Mouse (Mus musculus) embryo, embryonic 10 days (tissue): ENCODE results near the gene Tsc1.

ENCODE experiments used
- DNase-seq: peaks from one replicate; pipeline ENCODE4 v3.0.0-alpha.2; 2015; ENCODE audit warnings: low spot score

Gene Tsc1

GRCm38 (mm10) chr2:28650526-28650925 is 9.5 kb downstream of the Tsc1 start:
- no peak for DNase-seq

- no peak for DNase-seq
Observed at GRCm38 (mm10) chr2:28653351-28653750, 12.3 kb downstream of the Tsc1 start.

- DNase-seq = peak; percentile 34
Observed at GRCm38 (mm10) chr2:28654295-28654694, 13.3 kb downstream of the Tsc1 start.

GRCm38 (mm10) chr2:28656216-28656615 is 15.2 kb downstream of the Tsc1 start:
- no peak for DNase-seq

DNA sequence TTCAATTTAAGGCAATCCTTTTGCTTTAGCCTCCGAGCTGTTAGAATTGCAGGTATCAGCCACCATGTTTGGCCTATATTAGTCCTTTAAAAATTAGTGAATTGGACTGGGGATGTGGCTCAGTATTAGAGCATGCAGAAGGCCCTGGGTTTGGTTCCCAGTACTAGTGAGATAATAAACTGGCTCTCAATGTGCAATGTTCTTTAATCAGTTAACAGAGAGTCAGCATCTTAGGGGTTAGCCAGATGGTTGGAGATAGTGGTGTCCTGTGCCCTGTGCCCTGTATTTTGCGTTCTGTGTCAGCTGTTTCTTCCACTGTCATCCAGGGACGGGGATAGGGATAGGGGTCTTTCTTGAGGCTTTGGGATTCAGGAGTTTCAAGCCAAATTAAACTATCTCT is 21.9 kb downstream of the Tsc1 start:
- DNase-seq = no peak

GRCm38 (mm10) chr2:28665818-28666217 is 24.8 kb downstream of the Tsc1 start:
- no peak for DNase-seq

DNA sequence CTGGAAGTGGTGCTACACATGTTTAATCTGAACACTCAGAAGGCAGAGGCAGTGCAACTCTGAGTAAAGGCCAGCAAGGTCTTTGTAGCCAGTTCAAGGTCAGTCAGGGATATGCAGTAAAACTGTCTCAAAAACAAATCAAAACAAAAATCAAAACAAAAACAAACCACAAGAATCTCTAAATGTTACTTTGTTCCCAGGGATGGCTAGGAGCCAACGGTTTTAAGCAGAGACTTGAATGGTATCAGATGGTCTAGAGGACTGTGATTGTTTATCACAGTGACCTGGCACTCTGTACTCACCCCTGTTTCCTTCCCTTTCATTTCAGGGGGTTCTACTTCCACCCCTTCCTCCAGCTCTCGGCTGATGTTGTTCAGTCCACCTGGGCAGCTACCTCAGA is 30.4 kb downstream of the Tsc1 start:
- no peak for DNase-seq

GRCm38 (mm10) chr2:28676005-28676404 is 35.0 kb downstream of the Tsc1 start:
- DNase-seq = no peak

- DNase-seq = peak; percentile 29
Observed at GRCm38 (mm10) chr2:28680710-28681109, 39.7 kb downstream of the Tsc1 start.

DNA sequence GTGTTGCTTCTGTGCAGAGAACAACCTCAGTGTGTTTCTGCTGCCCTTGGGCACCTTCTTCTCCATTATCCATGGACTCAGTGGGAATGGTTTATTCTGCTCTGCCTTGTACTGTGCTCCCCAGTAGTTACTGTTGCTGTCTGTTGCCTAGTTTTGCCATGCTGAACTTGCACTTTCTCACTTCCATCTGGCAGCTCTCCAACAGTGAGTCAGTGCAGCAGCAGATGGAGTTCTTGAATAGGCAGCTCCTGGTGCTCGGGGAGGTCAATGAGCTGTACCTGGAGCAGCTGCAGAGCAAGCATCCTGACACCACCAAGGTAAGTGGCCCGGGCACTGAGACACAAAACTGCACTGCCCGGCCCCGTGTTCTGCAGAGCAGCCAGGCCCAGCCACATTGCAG is 40.7 kb downstream of the Tsc1 start:
- DNase-seq = no peak

DNA sequence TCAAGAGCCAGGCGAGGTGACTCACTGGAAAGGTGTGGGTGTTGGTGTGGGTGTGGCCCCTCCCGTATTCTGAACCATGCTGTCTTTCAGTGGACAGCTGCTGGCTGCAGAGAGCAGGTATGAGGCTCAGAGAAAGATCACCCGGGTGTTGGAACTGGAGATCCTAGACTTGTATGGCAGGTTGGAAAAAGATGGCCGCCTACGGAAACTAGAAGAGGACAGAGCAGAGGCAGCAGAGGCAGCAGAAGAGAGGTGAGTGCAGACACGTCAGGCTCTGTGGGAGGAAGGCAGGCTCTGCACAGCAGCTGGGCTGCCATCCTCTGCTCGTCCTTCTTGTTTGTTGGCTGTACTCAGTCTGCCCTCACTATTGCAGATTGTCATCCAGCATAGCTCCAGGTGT is 44.9 kb downstream of the Tsc1 start:
- no peak for DNase-seq

DNA sequence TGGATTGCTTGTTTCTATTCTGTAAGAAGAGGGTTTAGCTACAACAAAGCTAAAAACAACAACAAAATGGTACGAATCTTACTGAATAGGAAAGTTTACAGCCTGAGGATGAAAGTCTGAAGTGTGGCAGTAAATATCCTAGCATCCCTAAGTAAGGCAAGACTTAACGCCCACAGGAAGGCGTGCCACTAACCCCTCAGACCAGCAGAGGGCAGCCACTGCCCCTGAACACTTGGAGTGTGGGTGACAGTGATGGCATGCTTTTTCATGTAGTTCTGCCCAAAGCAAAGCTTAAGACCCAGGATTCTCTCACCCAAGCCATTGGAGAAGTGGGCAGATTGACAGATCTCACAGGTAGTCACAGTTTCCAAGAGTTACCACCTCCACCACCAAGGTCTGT is 47.4 kb downstream of the Tsc1 start:
- DNase-seq = peak; percentile 77

- DNase-seq = no peak
Observed at GRCm38 (mm10) chr2:28692692-28693091, 51.7 kb downstream of the Tsc1 start.

GRCm38 (mm10) chr2:28698566-28698965 is 57.5 kb downstream of the Tsc1 start:
- no peak for DNase-seq

GRCm38 (mm10) chr2:28699361-28700335 is 58.6 kb downstream of the Tsc1 start, which contains the start of the genes Spaca9 and Ak8:
TSS of gene Spaca9 (minus strand) at chr2:28699727.
TSS of gene Ak8 (plus strand) at chr2:28700164.
- peak; percentile 95 for DNase-seq

- DNase-seq = no peak
Observed at GRCm38 (mm10) chr2:28701646-28702262, 60.7 kb downstream of the Tsc1 start.

DNA sequence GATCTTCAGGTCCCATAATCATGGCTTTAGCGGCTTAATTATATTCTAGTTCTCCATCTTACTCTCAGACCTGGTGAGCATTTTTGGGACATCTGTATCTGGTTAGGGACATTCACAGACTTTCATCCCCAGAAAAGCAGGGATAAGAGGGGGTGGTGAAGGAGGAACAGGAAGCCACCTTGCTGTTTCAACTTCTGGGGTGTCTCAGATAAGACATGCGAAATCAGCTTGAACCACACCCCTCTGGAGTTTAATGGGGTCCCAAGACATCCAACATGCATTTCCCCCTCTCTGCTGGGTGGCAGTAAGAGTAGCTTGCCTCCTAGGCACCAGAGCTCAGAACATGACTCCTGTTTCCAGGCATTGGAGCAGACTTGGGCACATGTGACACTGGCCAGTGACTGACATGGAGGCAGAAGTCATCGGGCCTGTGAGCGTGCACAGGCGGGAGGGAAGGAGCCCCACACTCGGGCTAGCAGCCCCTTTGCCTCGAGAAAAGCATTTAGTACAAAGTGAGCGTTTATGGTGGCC is 65.1 kb downstream of the Tsc1 start:
- no peak for DNase-seq

DNA sequence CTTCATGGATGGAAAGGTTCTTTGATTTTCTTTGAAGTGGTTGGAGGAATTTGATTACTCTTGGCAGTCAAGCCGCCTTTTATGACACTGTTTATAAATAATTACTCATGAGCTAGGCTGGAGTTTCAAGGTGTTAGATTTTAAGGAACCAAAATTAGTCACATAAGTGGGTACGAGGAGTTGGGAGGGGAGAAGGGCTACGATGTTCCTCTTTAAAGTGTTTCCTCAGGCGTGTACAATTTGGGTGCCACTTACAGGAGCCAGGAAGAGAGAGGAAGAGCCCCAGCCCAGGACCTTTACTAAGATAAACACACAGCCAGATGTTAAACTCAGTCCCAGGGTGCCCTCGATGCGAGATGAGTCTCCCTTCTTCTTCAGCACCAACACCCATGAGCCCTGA is 65.8 kb downstream of the Tsc1 start:
- DNase-seq = no peak

- DNase-seq = no peak
Observed at GRCm38 (mm10) chr2:28713036-28713435, 72.0 kb downstream of the Tsc1 start.

GRCm38 (mm10) chr2:28722419-28722818 is 81.4 kb downstream of the Tsc1 start:
- no peak for DNase-seq

- DNase-seq = no peak
Observed at GRCm38 (mm10) chr2:28723912-28724311, 82.9 kb downstream of the Tsc1 start.

DNA sequence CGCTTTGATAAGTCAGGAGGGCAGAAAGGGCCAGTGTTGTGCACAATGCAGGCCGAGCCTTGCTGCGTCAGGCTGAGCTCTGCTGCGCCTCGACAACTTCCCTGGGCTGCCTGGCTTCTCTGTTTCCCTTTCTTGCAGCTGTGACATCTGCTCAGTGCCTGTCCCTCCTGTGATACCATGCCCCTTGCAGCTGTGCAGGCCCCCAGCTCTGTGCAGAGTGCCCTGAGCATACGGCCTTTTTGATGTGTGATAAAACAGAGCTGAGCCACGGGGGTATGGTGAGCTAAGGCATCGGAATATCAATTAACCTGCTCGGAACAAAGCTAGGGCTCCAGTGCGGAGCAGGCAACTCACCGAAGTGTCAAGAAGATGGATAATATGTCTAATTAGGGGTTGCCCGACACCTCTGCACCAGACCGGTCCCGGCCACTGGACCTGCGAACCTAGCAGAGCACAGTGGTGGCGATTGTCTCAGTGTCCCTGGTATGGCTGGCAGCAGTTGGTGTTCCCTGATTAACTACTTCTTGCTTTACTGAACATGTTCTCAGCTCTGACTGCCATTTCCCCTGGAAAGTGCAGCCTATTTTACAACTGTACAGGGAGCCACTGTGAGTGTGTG is 86.9 kb downstream of the Tsc1 start:
- DNase-seq = peak; percentile 66

DNA sequence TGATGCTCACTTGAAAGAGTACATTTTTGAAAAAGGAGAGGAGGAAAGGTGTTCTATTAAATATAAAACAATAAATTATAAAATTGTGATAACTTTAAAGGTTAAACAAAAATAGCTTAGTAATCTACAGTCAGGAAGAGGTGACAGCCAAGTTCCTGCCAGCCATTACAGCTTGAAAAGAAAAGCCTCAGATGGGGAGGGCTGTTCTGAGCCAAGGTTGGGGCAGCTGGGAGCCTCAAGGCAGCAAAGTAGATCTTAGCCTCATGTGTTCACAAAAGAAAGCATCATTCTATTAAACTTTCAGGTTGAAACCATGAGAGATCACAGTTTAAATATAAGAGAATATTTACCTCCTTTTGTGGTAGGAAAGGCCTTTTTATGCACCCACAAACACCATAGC is 89.6 kb downstream of the Tsc1 start:
- DNase-seq = no peak
